ENCODE assay signal across 11 mouse cellular contexts in genomic region chr14:73254412-73254811, GRCm38 (mm10). TPM values are rescaled to one million over a fixed set of nuclear protein-coding genes. Genes with fewer than 3 reads are reported as not detected.
DNase-seq lines count a peak whose midpoint lies in the region; ATAC-seq lines count a peak whose summit lies in the region.
"Had no signal": no experiment of that assay in that cellular context is flagged by ENCODE, and none has a peak within 500 bp of the region (broad histone marks: within the 10 kb centered on the region; RNA-seq: fewer than 3 reads in every experiment).

No protein-coding gene starts in this region.

- H3K4me1 ChIP-seq in hindbrain, embryonic 11.5 days (replicated peaks; ENCODE audit: control insufficient read depth, insufficient read depth, low read length) = no peaks in the 10 kb centered on the region
- no peaks in the 10 kb centered on the region for H3K4me1 ChIP-seq in hindbrain, embryonic 14.5 days (replicated peaks; ENCODE audit: control insufficient read depth, insufficient read depth, low read length)
- peaks cover 20% of the 10 kb centered on the region for H3K4me1 ChIP-seq in liver, embryonic 13.5 days (replicated peaks)

- peak; percentile 35; the same call in 1 of the 2 replicates for ATAC-seq in hindbrain, embryonic 11.5 days (ENCODE audit: low FRiP score)
- ATAC-seq in hindbrain, embryonic 14.5 days (ENCODE audit: low FRiP score) = no peak
- ATAC-seq in liver, embryonic 13.5 days (ENCODE audit: low read depth) = peak; percentile 39; the same call in 1 of the 2 replicates
- no peak for ATAC-seq in frontal cortex, adult (ENCODE audit: low TSS enrichment)

- H3K9me3 ChIP-seq in hindbrain, embryonic 11.5 days (ENCODE audit: control insufficient read depth, low read length) = no peaks in the 10 kb centered on the region
- H3K9me3 ChIP-seq in hindbrain, embryonic 14.5 days (ENCODE audit: control insufficient read depth, low read length) = no peaks in the 10 kb centered on the region
- no peaks in the 10 kb centered on the region for H3K9me3 ChIP-seq in liver, embryonic 13.5 days (replicated peaks)

- no peak overlapping the region for H3K4me2 ChIP-seq in hindbrain, embryonic 11.5 days (replicated peaks; ENCODE audit: low read depth, low read length)
- H3K4me2 ChIP-seq in hindbrain, embryonic 14.5 days (replicated peaks) = no peak overlapping the region
- no peak overlapping the region for H3K4me2 ChIP-seq in liver, embryonic 13.5 days
- H3K4me2 ChIP-seq: midbrain, embryonic 11.5 days had no signal

- no peaks in the 10 kb centered on the region for H3K36me3 ChIP-seq in hindbrain, embryonic 11.5 days (ENCODE audit: control insufficient read depth, insufficient read depth, low read length)
- H3K36me3 ChIP-seq in hindbrain, embryonic 14.5 days (replicated peaks; ENCODE audit: control insufficient read depth, insufficient read depth) = peaks cover 8% of the 10 kb centered on the region; the same call in 1 of the 2 replicates
- peaks cover 11% of the 10 kb centered on the region for H3K36me3 ChIP-seq in liver, embryonic 13.5 days

- no peak for DNase-seq in hindbrain, embryonic 11.5 days (ENCODE audit: low spot score)
- no peak for DNase-seq in hindbrain, embryonic 14.5 days (ENCODE audit: low spot score)
- peak; percentile 1 for DNase-seq in T-cell, adult 2 months (ENCODE audit: low spot score)
- peak; percentile 31 to 32 for DNase-seq in kidney, adult 8-10 months
- no peak for DNase-seq in liver, embryonic 13.5 days
- no peak for DNase-seq in layer of hippocampus, postnatal 25 days (ENCODE audit: extremely low spot score in 1 of 2, low spot score in 1 of 2)
- no peak for DNase-seq in right cerebral cortex, postnatal 14 days
- DNase-seq: cerebellum, postnatal 14 days; layer of hippocampus, adult 9-11 months had no signal

- no peak overlapping the region for H3K9ac ChIP-seq in hindbrain, embryonic 11.5 days (ENCODE audit: low read depth, low read length)
- H3K9ac ChIP-seq in hindbrain, embryonic 14.5 days = no peak overlapping the region
- H3K9ac ChIP-seq in liver, embryonic 13.5 days = no peak overlapping the region

- H3K27ac ChIP-seq in hindbrain, embryonic 11.5 days (ENCODE audit: low read depth, low read length) = no peak overlapping the region
- no peak overlapping the region for H3K27ac ChIP-seq in hindbrain, embryonic 14.5 days
- H3K27ac ChIP-seq in liver, embryonic 13.5 days = no peak overlapping the region; the same call in 1 of the 2 replicates

- WGBS in hindbrain, embryonic 11.5 days = 55% methylated on average over 4 of the region's 4 CpGs
- 43% methylated on average over 4 of the region's 4 CpGs for WGBS in hindbrain, embryonic 14.5 days
- WGBS in liver, embryonic 13.5 days (ENCODE audit: insufficient replicate concordance) = 65% methylated on average over 4 of the region's 4 CpGs

- no peaks in the 10 kb centered on the region for H3K27me3 ChIP-seq in hindbrain, embryonic 11.5 days (ENCODE audit: control insufficient read depth, insufficient read depth, low read length)
- no peaks in the 10 kb centered on the region for H3K27me3 ChIP-seq in hindbrain, embryonic 14.5 days (ENCODE audit: control insufficient read depth, insufficient read depth, low read length)
- no peaks in the 10 kb centered on the region for H3K27me3 ChIP-seq in liver, embryonic 13.5 days

- H3K4me3 ChIP-seq in hindbrain, embryonic 11.5 days (ENCODE audit: low read depth, low read length) = no peak overlapping the region
- no peak overlapping the region for H3K4me3 ChIP-seq in hindbrain, embryonic 14.5 days (replicated peaks; ENCODE audit: low read length)
- H3K4me3 ChIP-seq in liver, embryonic 13.5 days (replicated peaks) = no peak overlapping the region

RNA-seq across cellular contexts. Expression of gene Lpar6, which starts 16.7 kb away (rescaled TPM):
- 15.6 and 19.3 TPM in 2 replicates for polyA plus RNA-seq in hindbrain, embryonic 11.5 days (2014; fragmentation: Nextera tagmentation; extraction: Ambion mirVana)
- polyA plus RNA-seq in hindbrain, embryonic 14.5 days (2014; fragmentation: Nextera tagmentation; extraction: Ambion mirVana) = 4.2 and 4.6 TPM in 2 replicates
- 3.9 and 5.5 TPM in 2 replicates for polyA plus RNA-seq in liver, embryonic 13.5 days (2015; fragmentation: Nextera tagmentation; extraction: Ambion mirVana)
- 1 to 10 TPM; 1.8 TPM for total RNA-seq in layer of hippocampus, postnatal 25 days (2021)

Comparison
In these comparisons a context has a peak if more than half of its experiments do, and no peak if none do; other contexts are left out.
1. ATAC-seq: peak in hindbrain, embryonic 11.5 days (single experiment) and liver, embryonic 13.5 days (single experiment); none in hindbrain, embryonic 14.5 days (single experiment) and frontal cortex, adult (single experiment).
2. DNase-seq: peak in T-cell, adult 2 months (single experiment) and kidney, adult 8-10 months (2 of 2); none in hindbrain, embryonic 11.5 days (single experiment), hindbrain, embryonic 14.5 days (single experiment), liver, embryonic 13.5 days (single experiment), layer of hippocampus, postnatal 25 days (0 of 2) and right cerebral cortex, postnatal 14 days (single experiment).